Mouse (Mus musculus): ENCODE measurements around the gene H3f3a. TPM values are rescaled to one million over a fixed set of nuclear protein-coding genes. Genes with fewer than 3 reads are reported as not detected.

Gene H3f3a
- polyA plus RNA-seq, 1 experiment from 2014 or later, result 3,827 TPM

- Histone ChIP-seq H3K4me2 (ENCODE audit: low read length) (no peak overlapping the region), H3K36me3 (ENCODE audit: control insufficient read depth, insufficient read depth, low read length) (peaks cover 37% of the 10 kb centered on the region), H3K27ac (replicated peaks; ENCODE audit: low read depth, low read length) (no peak overlapping the region), H3K9ac (replicated peaks; ENCODE audit: low read length) (no peak overlapping the region), H3K4me3 (replicated peaks; ENCODE audit: low read depth, low read length) (no peak overlapping the region), H3K9me3 (ENCODE audit: control insufficient read depth, low read length) (no peaks in the 10 kb centered on the region), H3K27me3 (ENCODE audit: control insufficient read depth, insufficient read depth, low read length) (no peaks in the 10 kb centered on the region), H3K4me1 (ENCODE audit: control insufficient read depth, insufficient read depth, low read length) (peaks cover 1% of the 10 kb centered on the region)
- WGBS, result 90% methylated on average over 5 of the region's 5 CpGs
- no peak for ATAC-seq (ENCODE audit: low FRiP score, low TSS enrichment)
- DNase-seq, result no peak
Observed at GRCm38 (mm10) chr1:180799253-180799652, 14.5 kb downstream of the H3f3a start.

DNA sequence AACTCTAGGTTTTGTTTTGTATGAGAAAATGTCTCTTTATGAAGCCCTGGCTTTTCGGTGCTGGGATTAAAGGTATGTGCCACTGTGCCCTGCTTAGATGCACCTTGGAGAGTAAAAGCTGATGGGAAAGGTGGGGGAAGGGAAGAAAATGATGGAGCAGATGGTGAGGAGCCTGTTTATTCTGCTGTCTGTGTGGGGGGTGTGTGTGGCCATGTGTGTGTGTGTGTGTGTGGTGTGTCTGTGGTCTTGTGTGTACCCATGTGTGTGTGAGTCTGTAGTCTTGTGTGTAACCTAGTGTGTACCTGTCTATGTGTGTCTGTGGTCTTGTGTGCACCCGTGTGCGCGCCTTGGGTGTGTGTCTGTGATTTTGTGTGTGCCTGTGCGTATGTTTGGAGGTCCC, 15.1 kb downstream of the H3f3a start:
- no peaks in the 10 kb centered on the region for H3K9me3 ChIP-seq (ENCODE audit: control insufficient read depth, low read length)
- DNase-seq, result no peak
- no peaks in the 10 kb centered on the region for H3K27me3 ChIP-seq (ENCODE audit: control insufficient read depth, insufficient read depth, low read length)
- no peak overlapping the region for H3K27ac ChIP-seq (replicated peaks; ENCODE audit: low read depth, low read length)
- peaks cover 31% of the 10 kb centered on the region for H3K36me3 ChIP-seq (ENCODE audit: control insufficient read depth, insufficient read depth, low read length)
- no peak overlapping the region for H3K4me3 ChIP-seq (replicated peaks; ENCODE audit: low read depth, low read length)
- H3K4me1 ChIP-seq (ENCODE audit: control insufficient read depth, insufficient read depth, low read length), result peaks cover 7% of the 10 kb centered on the region
- WGBS, result 95% methylated on average over 5 of the region's 5 CpGs
- H3K9ac ChIP-seq (replicated peaks; ENCODE audit: low read length), result no peak overlapping the region
- no peak overlapping the region for H3K4me2 ChIP-seq (ENCODE audit: low read length)
- no peak for ATAC-seq (ENCODE audit: low FRiP score, low TSS enrichment)

- H3K27me3 ChIP-seq (ENCODE audit: control insufficient read depth, insufficient read depth, low read length), result no peaks in the 10 kb centered on the region
- H3K27ac ChIP-seq (replicated peaks; ENCODE audit: low read depth, low read length), result no peak overlapping the region
- peak overlapping the region; percentile 63 for H3K4me2 ChIP-seq (ENCODE audit: low read length)
- peak; percentile 58 for DNase-seq
- H3K4me1 ChIP-seq (ENCODE audit: control insufficient read depth, insufficient read depth, low read length), result peaks cover 8% of the 10 kb centered on the region
- H3K4me3 ChIP-seq (replicated peaks; ENCODE audit: low read depth, low read length), result peak overlapping the region; percentile 30
- under 1% methylated on average over 21 of the region's 21 CpGs for WGBS
- H3K9me3 ChIP-seq (ENCODE audit: control insufficient read depth, low read length), result no peaks in the 10 kb centered on the region
- H3K9ac ChIP-seq (replicated peaks; ENCODE audit: low read length), result peak overlapping the region; percentile 42; the same call in 1 of the 2 replicates
- peak; percentile 50; the same call in 1 of the 2 replicates for ATAC-seq (ENCODE audit: low FRiP score, low TSS enrichment)
- no peaks in the 10 kb centered on the region for H3K36me3 ChIP-seq (ENCODE audit: control insufficient read depth, insufficient read depth, low read length)
Observed at GRCm38 (mm10) chr1:180794170-180794569, 19.6 kb downstream of the H3f3a start.

GRCm38 (mm10) chr1:180793445-180794117, 20.2 kb downstream of the H3f3a start:
- no peak overlapping the region for H3K9ac ChIP-seq (replicated peaks; ENCODE audit: low read length)
- no peaks in the 10 kb centered on the region for H3K27me3 ChIP-seq (ENCODE audit: control insufficient read depth, insufficient read depth, low read length)
- H3K27ac ChIP-seq (replicated peaks; ENCODE audit: low read depth, low read length), result no peak overlapping the region
- DNase-seq, result no peak
- WGBS, result 15% methylated on average over 18 of the region's 18 CpGs
- peaks cover 8% of the 10 kb centered on the region for H3K4me1 ChIP-seq (ENCODE audit: control insufficient read depth, insufficient read depth, low read length)
- H3K9me3 ChIP-seq (ENCODE audit: control insufficient read depth, low read length), result no peaks in the 10 kb centered on the region
- H3K4me2 ChIP-seq (ENCODE audit: low read length), result peak overlapping the region; percentile 63
- H3K36me3 ChIP-seq (ENCODE audit: control insufficient read depth, insufficient read depth, low read length), result no peaks in the 10 kb centered on the region
- H3K4me3 ChIP-seq (replicated peaks; ENCODE audit: low read depth, low read length), result peak overlapping the region; percentile 30
- peak; percentile 20; the same call in 1 of the 2 replicates for ATAC-seq (ENCODE audit: low FRiP score, low TSS enrichment)

DNA sequence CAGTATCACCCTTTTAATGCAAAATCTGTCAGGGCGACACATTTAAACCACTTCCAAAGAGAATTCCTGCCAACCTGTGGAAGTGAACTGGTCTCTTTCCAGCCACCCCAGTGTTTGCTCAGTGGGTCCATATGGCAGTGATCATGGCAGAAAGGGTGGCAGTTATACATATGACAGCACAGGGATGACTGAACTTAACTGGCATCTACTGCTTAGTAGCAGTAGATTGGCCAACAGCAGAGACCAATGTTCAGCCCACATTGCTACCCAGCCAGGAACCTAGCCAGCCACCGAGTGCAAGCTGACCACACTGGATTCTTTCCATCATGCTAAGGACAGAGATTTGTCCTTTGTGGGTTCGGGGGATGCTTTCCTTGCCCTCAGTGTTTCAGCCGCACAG, 20.9 kb downstream of the H3f3a start:
- Histone ChIP-seq H3K9ac (replicated peaks; ENCODE audit: low read length) (no peak overlapping the region), H3K4me2 (ENCODE audit: low read length) (no peak overlapping the region), H3K4me1 (ENCODE audit: control insufficient read depth, insufficient read depth, low read length) (peaks cover 8% of the 10 kb centered on the region), H3K27me3 (ENCODE audit: control insufficient read depth, insufficient read depth, low read length) (no peaks in the 10 kb centered on the region), H3K4me3 (replicated peaks; ENCODE audit: low read depth, low read length) (no peak overlapping the region), H3K27ac (replicated peaks; ENCODE audit: low read depth, low read length) (no peak overlapping the region), H3K36me3 (ENCODE audit: control insufficient read depth, insufficient read depth, low read length) (no peaks in the 10 kb centered on the region), H3K9me3 (ENCODE audit: control insufficient read depth, low read length) (no peaks in the 10 kb centered on the region)
- WGBS, result 85% methylated on average over 4 of the region's 4 CpGs
- ATAC-seq (ENCODE audit: low FRiP score, low TSS enrichment) (no peak), DNase-seq (no peak)

GRCm38 (mm10) chr1:180791821-180792480, 21.8 kb downstream of the H3f3a start:
- Histone ChIP-seq H3K9me3 (ENCODE audit: control insufficient read depth, low read length) (no peaks in the 10 kb centered on the region), H3K27ac (replicated peaks; ENCODE audit: low read depth, low read length) (no peak overlapping the region), H3K9ac (replicated peaks; ENCODE audit: low read length) (no peak overlapping the region), H3K27me3 (ENCODE audit: control insufficient read depth, insufficient read depth, low read length) (no peaks in the 10 kb centered on the region), H3K36me3 (ENCODE audit: control insufficient read depth, insufficient read depth, low read length) (no peaks in the 10 kb centered on the region), H3K4me1 (ENCODE audit: control insufficient read depth, insufficient read depth, low read length) (peaks cover 8% of the 10 kb centered on the region), H3K4me2 (ENCODE audit: low read length) (no peak overlapping the region), H3K4me3 (replicated peaks; ENCODE audit: low read depth, low read length) (no peak overlapping the region)
- DNase-seq (no peak), ATAC-seq (ENCODE audit: low FRiP score, low TSS enrichment) (no peak)
- 86% methylated on average over 14 of the region's 14 CpGs for WGBS

DNA sequence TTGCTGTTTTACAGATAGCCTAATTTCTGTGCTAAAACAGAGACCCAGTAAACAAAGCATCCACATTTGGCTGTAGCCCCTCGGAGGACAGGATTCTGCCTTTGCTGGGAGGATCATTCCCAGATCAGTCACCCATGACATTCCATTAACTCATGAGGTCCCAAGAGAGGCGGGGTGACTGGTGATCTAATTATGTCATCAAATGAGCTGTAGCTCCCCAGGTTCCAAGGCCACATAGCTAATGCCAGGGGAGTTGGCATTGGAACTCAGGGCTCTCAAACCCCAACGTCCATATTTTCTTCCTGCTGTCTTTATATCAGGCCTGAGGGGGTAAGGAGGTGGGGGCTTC, 30.2 kb downstream of the H3f3a start:
- Histone ChIP-seq H3K27me3 (ENCODE audit: control insufficient read depth, insufficient read depth, low read length) (no peaks in the 10 kb centered on the region), H3K4me2 (ENCODE audit: low read length) (no peak overlapping the region), H3K4me3 (replicated peaks; ENCODE audit: low read depth, low read length) (no peak overlapping the region), H3K27ac (replicated peaks; ENCODE audit: low read depth, low read length) (no peak overlapping the region), H3K36me3 (ENCODE audit: control insufficient read depth, insufficient read depth, low read length) (no peaks in the 10 kb centered on the region), H3K9ac (replicated peaks; ENCODE audit: low read length) (no peak overlapping the region), H3K4me1 (ENCODE audit: control insufficient read depth, insufficient read depth, low read length) (no peaks in the 10 kb centered on the region), H3K9me3 (ENCODE audit: control insufficient read depth, low read length) (no peaks in the 10 kb centered on the region)
- WGBS, result 7% methylated on average over 3 of the region's 3 CpGs
- ATAC-seq (ENCODE audit: low FRiP score, low TSS enrichment) (no peak), DNase-seq (no peak)

DNA sequence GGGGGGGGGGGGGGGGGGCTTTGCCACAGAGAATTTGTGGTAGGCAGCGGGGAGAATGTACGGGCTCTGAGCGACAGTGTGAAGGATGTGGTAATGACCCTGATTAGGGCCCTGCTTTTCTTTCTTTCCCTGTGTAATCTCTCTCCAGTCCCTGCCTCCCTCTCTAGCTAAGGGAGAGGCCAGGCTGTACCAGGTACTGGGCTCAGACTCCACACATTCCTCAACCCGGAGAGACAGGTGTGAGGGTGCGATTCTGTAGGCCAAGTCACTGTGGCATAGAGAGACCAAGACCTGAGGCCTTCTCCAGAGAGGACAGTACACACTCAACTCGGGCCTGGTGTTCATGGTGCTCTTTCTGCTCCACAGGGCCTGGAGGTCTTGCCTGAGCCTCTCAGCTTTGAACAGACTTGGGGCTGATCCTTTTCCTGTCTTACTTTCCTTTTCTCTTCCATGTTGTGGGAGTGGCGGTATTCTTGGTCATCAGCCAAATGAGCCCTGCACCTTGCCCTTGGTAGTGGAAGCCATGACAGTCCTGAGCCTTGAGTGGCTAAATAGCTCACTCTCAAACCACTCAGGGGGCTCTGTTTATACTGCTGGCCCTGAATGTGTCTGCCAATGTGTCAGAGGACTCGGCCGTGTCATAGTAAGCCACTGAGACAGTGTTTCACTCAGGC, 30.7 kb downstream of the H3f3a start:
- H3K27ac ChIP-seq (replicated peaks; ENCODE audit: low read depth, low read length), result no peak overlapping the region
- ATAC-seq (ENCODE audit: low FRiP score, low TSS enrichment) (no peak), DNase-seq (no peak)
- H3K4me3 ChIP-seq (replicated peaks; ENCODE audit: low read depth, low read length), result no peak overlapping the region
- H3K9me3 ChIP-seq (ENCODE audit: control insufficient read depth, low read length), result no peaks in the 10 kb centered on the region
- no peaks in the 10 kb centered on the region for H3K27me3 ChIP-seq (ENCODE audit: control insufficient read depth, insufficient read depth, low read length)
- H3K4me1 ChIP-seq (ENCODE audit: control insufficient read depth, insufficient read depth, low read length), result no peaks in the 10 kb centered on the region
- H3K4me2 ChIP-seq (ENCODE audit: low read length), result no peak overlapping the region
- no peaks in the 10 kb centered on the region for H3K36me3 ChIP-seq (ENCODE audit: control insufficient read depth, insufficient read depth, low read length)
- 46% methylated on average over 9 of the region's 9 CpGs for WGBS
- H3K9ac ChIP-seq (replicated peaks; ENCODE audit: low read length), result no peak overlapping the region

Data from midbrain, embryonic 14.5 days (tissue).